Mouse (Mus musculus) embryonic fibroblast, embryonic 13.5 days (primary cell): ENCODE results near the gene Magi2. TPM values are rescaled to one million over a fixed set of nuclear protein-coding genes. Genes with fewer than 3 reads are reported as not detected.

ENCODE experiments used
- H3K27ac ChIP-seq: 2 replicates; pipeline ENCODE4 v1.5.1; 2012; ENCODE audit warnings: low read length, control low read depth, inconsistent platforms; ENCODE audit not compliant: insufficient read depth
- H3K4me1 ChIP-seq: 2 replicates; pipeline ENCODE4 v1.6.1; 2011; ENCODE audit warnings: low read length; ENCODE audit not compliant: control insufficient read depth, insufficient read depth
- H3K4me3 ChIP-seq: 2 replicates; pipeline ENCODE4 v1.5.1; 2011; ENCODE audit warnings: mild to moderate bottlenecking, control low read depth, low read length; ENCODE audit not compliant: insufficient read depth
- CTCF ChIP-seq: IDR thresholded peaks from 2 replicates; pipeline ENCODE4 v1.5.1; 2011; ENCODE audit warnings: mild to moderate bottlenecking, control low read depth, low read length, moderate library complexity, borderline replicate concordance; ENCODE audit not compliant: insufficient read depth
- POLR2A ChIP-seq: IDR thresholded peaks from 2 replicates; pipeline ENCODE4 v1.6.1; 2011; ENCODE audit warnings: low read depth, mild to moderate bottlenecking, control low read depth, low read length, moderate library complexity
- polyA plus RNA-seq: library from polyadenylated mRNA; stranded (reverse); fragments of >200 nt; gene quantifications from 2 replicates; pipeline ENCODE4 v1.2.4, GENCODE M21; 2011; ENCODE audit warnings: low read depth; ENCODE audit not compliant: missing spikeins, insufficient read length

Magi2 gene
- polyA plus RNA-seq, 1 experiment, result 4.6 TPM

- Histone ChIP-seq H3K4me1 (no peaks in the 10 kb centered on the region), H3K27ac (no peak overlapping the region), H3K4me3 (no peak overlapping the region)
- TF ChIP-seq POLR2A (no peak), CTCF (no peak)
These were observed 1231.1 kb downstream of the Magi2 start for GRCm38 (mm10) chr5:20457742-20458510.

GRCm38 (mm10) chr5:20461709-20462108 is 1234.9 kb downstream of the Magi2 start:
- Histone ChIP-seq H3K27ac (no peak overlapping the region), H3K4me3 (no peak overlapping the region), H3K4me1 (no peaks in the 10 kb centered on the region)
- no peak for TF ChIP-seq CTCF
- TF ChIP-seq POLR2A, result no peak

DNA sequence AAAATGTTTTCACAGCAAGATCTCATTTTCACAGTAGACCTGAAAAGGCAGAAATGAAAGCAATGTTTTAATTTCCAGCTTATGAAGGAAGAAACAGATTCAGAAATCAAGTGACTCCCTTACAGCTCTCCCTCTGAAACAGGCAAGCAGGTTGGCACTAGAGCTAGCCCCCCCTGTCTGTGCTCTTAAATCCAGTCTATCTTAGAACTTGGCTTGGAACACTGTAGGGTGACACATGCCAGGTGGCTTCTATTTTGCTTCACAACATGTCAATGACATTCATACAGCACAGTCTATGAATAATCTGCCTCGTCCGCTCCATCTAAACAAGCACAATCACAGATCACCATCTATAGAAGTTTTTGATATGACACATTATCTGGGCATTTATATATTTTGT is 1235.5 kb downstream of the Magi2 start:
- H3K27ac ChIP-seq, result no peak overlapping the region
- TF ChIP-seq CTCF (no peak), POLR2A (no peak)
- H3K4me1 ChIP-seq, result no peaks in the 10 kb centered on the region
- H3K4me3 ChIP-seq, result no peak overlapping the region

DNA sequence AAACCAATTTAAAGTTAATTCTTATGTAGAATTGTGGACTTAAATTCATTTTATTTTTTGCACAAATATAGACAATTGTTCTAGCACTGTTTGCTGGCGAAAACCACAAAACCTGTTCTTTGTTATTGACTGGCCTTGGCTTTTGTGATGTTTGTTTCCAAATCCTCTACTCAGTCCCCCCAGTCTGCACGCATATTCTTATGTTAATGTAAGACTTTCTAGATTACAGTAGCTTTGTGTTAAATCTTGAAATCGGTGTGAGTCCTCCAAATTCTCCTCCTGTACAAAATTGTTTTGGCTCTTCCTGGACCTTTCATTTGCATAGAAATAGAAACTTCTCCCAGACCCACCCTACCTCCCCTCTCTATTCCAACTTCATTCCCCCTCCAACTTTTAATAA is 1242.9 kb downstream of the Magi2 start:
- TF ChIP-seq POLR2A (no peak), CTCF (no peak)
- no peak overlapping the region for H3K27ac ChIP-seq
- no peak overlapping the region for H3K4me3 ChIP-seq
- H3K4me1 ChIP-seq, result no peaks in the 10 kb centered on the region

DNA sequence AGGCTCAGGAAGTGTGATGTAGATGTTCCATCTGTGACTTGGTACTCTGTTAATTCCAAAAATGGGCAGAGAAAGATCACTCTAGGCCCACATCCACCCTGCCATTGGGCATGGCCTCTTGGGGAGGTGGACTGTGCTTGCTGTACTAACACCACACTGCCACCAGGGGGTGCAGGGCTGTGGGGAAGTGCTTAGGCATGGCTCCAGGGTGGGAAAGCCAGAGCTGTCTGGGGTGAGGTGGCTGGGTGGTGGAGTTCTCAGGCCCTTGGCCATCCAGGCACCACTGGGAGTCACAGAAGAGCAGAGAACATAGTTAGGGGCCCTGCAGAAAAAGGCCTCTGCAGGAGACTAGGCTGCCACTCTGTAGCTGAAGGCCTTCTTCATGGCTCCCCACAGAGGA is 1243.6 kb downstream of the Magi2 start:
- no peaks in the 10 kb centered on the region for H3K4me1 ChIP-seq
- TF ChIP-seq CTCF (peak; percentile 65; the same call in 1 of the 2 replicates), POLR2A (no peak)
- H3K27ac ChIP-seq, result no peak overlapping the region
- no peak overlapping the region for H3K4me3 ChIP-seq

DNA sequence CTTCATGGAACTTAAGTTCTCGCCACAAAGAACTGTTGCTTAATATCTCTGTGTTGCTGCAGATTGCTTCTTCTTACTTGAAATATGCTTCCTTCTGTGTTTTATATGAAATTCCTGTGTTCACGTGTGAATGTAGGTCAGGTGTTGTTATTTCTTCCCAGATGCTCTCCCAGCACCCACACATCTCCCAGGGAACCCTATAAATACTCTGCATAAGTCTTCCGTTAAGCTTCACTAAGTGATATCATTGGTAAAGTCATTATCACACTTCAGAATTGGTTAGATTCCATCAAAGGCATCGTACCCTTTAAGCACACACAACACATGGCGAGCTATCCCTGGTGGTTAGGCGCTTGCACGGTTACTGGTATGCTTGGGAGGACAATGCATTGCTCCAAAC is 1257.7 kb downstream of the Magi2 start:
- H3K4me1 ChIP-seq, result no peaks in the 10 kb centered on the region
- no peak for TF ChIP-seq POLR2A
- no peak for TF ChIP-seq CTCF
- H3K4me3 ChIP-seq, result no peak overlapping the region
- no peak overlapping the region for H3K27ac ChIP-seq

DNA sequence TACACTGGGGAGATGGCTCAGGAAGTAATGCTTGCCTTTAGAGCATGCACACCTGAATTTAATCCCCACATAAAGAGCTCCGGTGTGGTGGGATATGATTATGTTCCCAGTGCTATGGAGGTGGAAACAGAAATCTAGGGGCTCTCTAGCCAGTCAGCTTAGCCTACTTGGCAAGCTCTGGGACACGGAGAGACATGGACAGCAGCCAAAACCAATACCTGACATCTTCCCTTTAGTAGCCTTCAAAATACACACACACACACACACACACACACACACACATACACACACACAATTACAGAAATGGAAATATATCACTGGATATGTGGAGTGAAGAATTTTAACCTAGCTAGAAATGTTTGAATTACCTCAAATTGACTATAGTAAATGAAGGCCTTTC is 1265.1 kb downstream of the Magi2 start:
- H3K27ac ChIP-seq, result no peak overlapping the region
- TF ChIP-seq POLR2A (no peak), CTCF (no peak)
- H3K4me1 ChIP-seq, result no peaks in the 10 kb centered on the region

DNA sequence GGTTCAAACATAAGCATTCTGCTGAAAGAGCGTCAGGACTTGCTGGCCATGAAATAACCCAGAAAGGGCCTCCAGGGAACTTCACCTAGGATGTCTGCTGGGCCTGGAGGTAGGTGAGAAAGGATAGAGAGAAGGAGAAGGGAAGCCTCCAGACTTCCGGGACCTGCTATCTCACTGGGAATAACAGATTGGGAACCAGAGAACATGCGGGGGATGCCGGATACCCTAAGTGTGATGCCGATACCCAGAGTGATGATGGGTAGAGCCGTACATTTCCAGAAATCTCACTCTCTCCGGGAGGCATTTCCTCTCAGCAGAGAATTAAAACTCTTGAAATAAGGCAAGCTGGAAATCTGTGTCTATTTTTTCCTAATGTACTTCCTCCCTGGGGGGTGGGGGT is 1265.8 kb downstream of the Magi2 start:
- Histone ChIP-seq H3K27ac (no peak overlapping the region), H3K4me1 (no peaks in the 10 kb centered on the region), H3K4me3 (no peak overlapping the region)
- no peak for TF ChIP-seq POLR2A
- no peak for TF ChIP-seq CTCF

More for the DNA sequence above, 1265.1 kb downstream of the Magi2 start:
- H3K4me3 ChIP-seq, result no peak overlapping the region

- TF ChIP-seq CTCF, result no peak
- TF ChIP-seq POLR2A, result no peak
- H3K27ac ChIP-seq, result no peak overlapping the region
- H3K4me3 ChIP-seq, result no peak overlapping the region
- H3K4me1 ChIP-seq, result peaks cover 4% of the 10 kb centered on the region; the same call in 1 of the 2 replicates
These were observed 1267.2 kb downstream of the Magi2 start for GRCm38 (mm10) chr5:20494010-20494409.

DNA sequence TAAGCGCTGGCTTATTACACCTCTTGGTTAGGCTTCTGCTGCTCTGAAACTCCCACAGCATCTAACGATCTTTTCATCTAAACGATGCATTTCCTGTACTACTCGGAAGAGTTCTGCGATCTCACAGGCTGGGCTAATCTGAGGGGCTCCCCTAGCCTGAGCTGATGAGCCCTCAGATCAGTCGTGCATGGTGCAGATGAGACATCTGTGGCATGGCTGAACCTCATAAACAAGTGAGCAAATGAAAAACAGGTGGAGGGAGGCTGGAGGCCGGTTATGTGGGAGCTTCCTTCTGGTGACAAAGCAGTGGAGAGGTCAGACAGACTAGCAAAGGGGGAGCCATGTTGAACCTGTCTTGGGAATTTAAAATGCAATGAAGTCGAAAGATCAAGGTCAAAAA is 1270.1 kb downstream of the Magi2 start:
- H3K27ac ChIP-seq, result no peak overlapping the region
- no peak for TF ChIP-seq POLR2A
- no peak for TF ChIP-seq CTCF
- H3K4me1 ChIP-seq, result peaks cover 8% of the 10 kb centered on the region; the same call in 1 of the 2 replicates
- no peak overlapping the region for H3K4me3 ChIP-seq

GRCm38 (mm10) chr5:20499031-20499600 is 1272.3 kb downstream of the Magi2 start:
- H3K4me3 ChIP-seq, result no peak overlapping the region
- no peak overlapping the region for H3K27ac ChIP-seq

More at GRCm38 (mm10) chr5:20499031-20499600, 1272.3 kb downstream of the Magi2 start:
- TF ChIP-seq POLR2A (no peak), CTCF (no peak)
- H3K4me1 ChIP-seq, result peaks cover 8% of the 10 kb centered on the region; the same call in 1 of the 2 replicates
